Mouse (Mus musculus) thymus, adult 2 months (tissue): ENCODE measurements at regions not wholly inside any gene's neighbourhood (a gene's known extent, or its start where the extent isn't known, plus 50 kb on each side); places are given as distances from the start of the nearest gene placed in this dataset.

Source experiments
- DNase-seq: peaks from one replicate; pipeline ENCODE4 v3.0.0; 2021
- H3K27ac ChIP-seq: fragments of 200-500 bp; 2 replicates; pipeline ENCODE4 v1.5.1; 2012; ENCODE audit warnings: low read length, control low read depth; ENCODE audit not compliant: control insufficient read depth, insufficient read depth
- H3K27me3 ChIP-seq: fragments of 200-500 bp; 2 replicates; pipeline ENCODE4 v1.6.1; 2012; ENCODE audit warnings: mild to moderate bottlenecking, low read length, moderate library complexity, mixed read lengths; ENCODE audit not compliant: control insufficient read depth, insufficient read depth
- H3K36me3 ChIP-seq: fragments of 200-500 bp; 2 replicates; pipeline ENCODE4 v1.6.1; 2012; ENCODE audit warnings: mild to moderate bottlenecking, low read length, moderate library complexity; ENCODE audit not compliant: control insufficient read depth, insufficient read depth
- H3K4me1 ChIP-seq: fragments of 200-500 bp; replicated peaks from 2 replicates; pipeline ENCODE4 v1.6.1; 2012; ENCODE audit warnings: low read length; ENCODE audit not compliant: control insufficient read depth, insufficient read depth
- H3K4me3 ChIP-seq: fragments of 200-500 bp; 2 replicates; pipeline ENCODE4 v1.5.1; 2012; ENCODE audit warnings: mild to moderate bottlenecking, low read length, control low read depth, moderate library complexity; ENCODE audit not compliant: control insufficient read depth, insufficient read depth
- CTCF ChIP-seq: fragments of 200-500 bp; IDR thresholded peaks from 2 replicates; pipeline ENCODE4 v1.5.1; 2012; ENCODE audit warnings: mild to moderate bottlenecking, control low read depth, low read length, moderate library complexity, borderline replicate concordance; ENCODE audit not compliant: control insufficient read depth, poor library complexity, insufficient read depth; ENCODE audit errors: extremely low read depth
- POLR2A ChIP-seq: fragments of 200-500 bp; IDR thresholded peaks from 2 replicates; pipeline ENCODE4 v1.6.1; 2012; ENCODE audit warnings: mild to moderate bottlenecking, low read length, control low read depth, moderate library complexity; ENCODE audit not compliant: control insufficient read depth, poor library complexity, insufficient read depth; ENCODE audit errors: extremely low read depth
- WGBS: fragments of 180-500 bp; shearing (Covaris S2); methylation state at CpG from one replicate; pipeline ENCODE4 v1.1.7; 2018; 5-methylcytosine and 5-hydroxymethylcytosine counted together

DNA sequence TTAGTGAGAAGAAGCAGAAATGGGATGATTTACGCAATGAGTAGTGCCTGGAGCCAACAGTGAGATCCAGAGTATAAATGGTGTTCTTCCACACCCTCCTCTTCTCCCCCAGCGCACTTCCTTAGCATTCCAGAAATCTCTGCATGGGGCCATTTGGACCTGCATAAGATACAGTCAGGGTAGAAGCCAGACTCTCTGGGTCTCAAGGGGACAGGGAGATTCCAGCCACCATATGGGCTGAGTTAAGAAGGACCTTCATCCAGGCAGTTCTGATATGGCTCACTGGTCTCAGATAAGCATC lies 70.2 kb upstream of the Peli2 start:
- WGBS = 86% methylated on average over 2 of the region's 2 CpGs
- Histone ChIP-seq H3K4me1 (no peaks in the 10 kb centered on the region), H3K27me3 (no peaks in the 10 kb centered on the region), H3K36me3 (no peaks in the 10 kb centered on the region), H3K27ac (no peak overlapping the region), H3K4me3 (no peak overlapping the region)
- DNase-seq = no peak
- no peak for TF ChIP-seq CTCF
- TF ChIP-seq POLR2A = no peak

GRCm38 (mm10) chr14:48051971-48052370 lies 68.7 kb upstream of the Peli2 start:
- TF ChIP-seq CTCF (no peak), POLR2A (no peak)
- Histone ChIP-seq H3K27me3 (no peaks in the 10 kb centered on the region), H3K36me3 (no peaks in the 10 kb centered on the region), H3K4me1 (no peaks in the 10 kb centered on the region), H3K4me3 (no peak overlapping the region), H3K27ac (no peak overlapping the region)
- WGBS = 76% methylated on average over 3 of the region's 3 CpGs
- no peak for DNase-seq

GRCm38 (mm10) chr14:48052405-48052804 lies 68.2 kb upstream of the Peli2 start:
- no peaks in the 10 kb centered on the region for H3K36me3 ChIP-seq
- no peaks in the 10 kb centered on the region for H3K27me3 ChIP-seq
- no peak overlapping the region for H3K4me3 ChIP-seq
- H3K27ac ChIP-seq = no peak overlapping the region
- WGBS = 88% methylated on average over 7 of the region's 7 CpGs
- H3K4me1 ChIP-seq = no peaks in the 10 kb centered on the region
- no peak for TF ChIP-seq CTCF
- no peak for DNase-seq

DNA sequence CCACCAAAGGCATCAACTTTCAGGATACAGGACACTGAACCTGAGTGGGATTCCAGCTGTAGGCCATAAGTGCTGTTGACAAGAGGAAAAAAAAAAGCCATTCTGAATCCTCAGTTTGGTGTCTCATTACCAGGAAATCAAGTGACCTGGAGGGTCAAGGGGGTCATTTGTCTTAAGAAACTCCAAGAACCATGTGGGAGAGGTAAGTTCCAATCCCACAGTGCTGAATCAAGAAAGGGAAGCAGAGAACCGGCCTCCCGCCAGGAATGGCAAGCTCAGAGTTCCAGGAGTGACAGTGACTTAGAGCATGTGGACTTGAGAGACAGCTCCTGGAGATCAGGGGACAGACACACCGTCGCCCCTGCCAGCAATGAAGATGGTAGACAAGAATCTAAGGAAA lies 67.5 kb upstream of the Peli2 start:
- Histone ChIP-seq H3K27ac (no peak overlapping the region), H3K4me1 (no peaks in the 10 kb centered on the region), H3K36me3 (no peaks in the 10 kb centered on the region), H3K4me3 (no peak overlapping the region), H3K27me3 (no peaks in the 10 kb centered on the region)
- no peak for DNase-seq
- TF ChIP-seq CTCF (no peak), POLR2A (no peak)
- WGBS = 87% methylated on average over 4 of the region's 4 CpGs

GRCm38 (mm10) chr14:48054719-48055118 lies 65.9 kb upstream of the Peli2 start:
- TF ChIP-seq CTCF (no peak), POLR2A (no peak)
- WGBS = 84% methylated on average over 3 of the region's 3 CpGs
- Histone ChIP-seq H3K27me3 (no peaks in the 10 kb centered on the region), H3K4me1 (no peaks in the 10 kb centered on the region), H3K27ac (no peak overlapping the region), H3K36me3 (no peaks in the 10 kb centered on the region), H3K4me3 (no peak overlapping the region)
- no peak for DNase-seq

DNA sequence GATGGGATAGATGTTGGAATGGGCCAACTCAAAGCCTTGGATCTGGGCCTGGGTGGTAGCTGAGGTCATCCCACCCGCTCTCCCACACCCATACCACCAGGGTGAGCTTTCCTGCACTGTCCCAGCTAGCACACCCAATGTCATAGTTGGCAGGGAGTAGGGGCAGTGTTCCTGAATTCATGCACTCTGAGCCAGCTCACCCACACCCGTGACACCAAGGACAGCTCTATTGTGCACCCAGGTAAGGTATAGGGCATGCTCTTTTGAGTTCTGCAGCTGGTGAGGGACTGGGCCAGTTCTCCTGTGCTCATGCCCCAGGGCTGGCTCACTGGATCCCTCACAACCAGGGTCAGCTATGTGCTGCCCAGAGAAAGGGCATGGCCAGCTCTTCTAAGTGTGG lies 64.8 kb upstream of the Peli2 start:
- WGBS = 93% methylated on average over 2 of the region's 2 CpGs
- H3K27me3 ChIP-seq = no peaks in the 10 kb centered on the region
- H3K4me3 ChIP-seq = no peak overlapping the region
- no peak for TF ChIP-seq POLR2A
- TF ChIP-seq CTCF = no peak
- H3K36me3 ChIP-seq = no peaks in the 10 kb centered on the region
- no peaks in the 10 kb centered on the region for H3K4me1 ChIP-seq
- no peak for DNase-seq
- no peak overlapping the region for H3K27ac ChIP-seq

DNA sequence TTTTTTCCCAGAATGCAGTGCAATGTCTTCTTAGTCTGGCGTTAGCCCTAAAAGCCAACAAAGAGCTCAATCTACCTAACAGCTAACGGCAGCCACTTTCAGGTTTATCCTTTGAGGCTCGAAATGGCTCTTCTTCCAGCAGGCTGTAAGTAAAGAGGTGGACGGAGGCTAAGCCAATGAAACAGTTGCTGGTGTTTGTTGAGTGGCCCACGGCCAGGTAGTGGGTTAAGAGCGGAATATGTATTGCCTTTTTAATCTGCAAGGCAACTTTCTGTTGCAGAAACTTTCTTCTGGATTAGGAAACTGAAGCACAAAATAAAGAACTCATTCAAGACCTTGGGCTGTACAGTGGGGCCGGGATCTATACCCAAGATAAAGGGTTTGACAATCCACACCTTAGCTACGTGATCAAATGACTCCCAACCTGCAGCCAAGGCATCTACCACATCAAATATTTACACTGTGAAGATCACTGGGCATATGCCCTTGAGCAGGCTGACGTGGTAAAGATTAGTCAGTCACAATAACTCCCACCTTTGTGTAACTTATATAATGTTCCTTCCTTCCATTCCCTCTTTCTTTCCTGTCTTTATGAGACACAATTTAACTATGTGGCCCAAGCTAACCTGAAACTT lies 62.3 kb upstream of the Peli2 start:
- no peak overlapping the region for H3K4me3 ChIP-seq
- WGBS = 90% methylated on average over 9 of the region's 9 CpGs
- H3K27me3 ChIP-seq = no peaks in the 10 kb centered on the region
- no peak overlapping the region for H3K27ac ChIP-seq
- H3K4me1 ChIP-seq = no peaks in the 10 kb centered on the region
- no peaks in the 10 kb centered on the region for H3K36me3 ChIP-seq
- DNase-seq = no peak
- TF ChIP-seq CTCF (no peak), POLR2A (no peak)

GRCm38 (mm10) chr14:48059664-48060455 lies 60.8 kb upstream of the Peli2 start:
- 94% methylated on average over 15 of the region's 15 CpGs for WGBS
- Histone ChIP-seq H3K27ac (no peak overlapping the region), H3K4me1 (no peaks in the 10 kb centered on the region), H3K36me3 (no peaks in the 10 kb centered on the region), H3K27me3 (no peaks in the 10 kb centered on the region), H3K4me3 (no peak overlapping the region)
- TF ChIP-seq CTCF (no peak), POLR2A (no peak)
- no peak for DNase-seq
